Mouse (Mus musculus): ENCODE results near the gene Ap5z1.

Gene Ap5z1

DNA sequence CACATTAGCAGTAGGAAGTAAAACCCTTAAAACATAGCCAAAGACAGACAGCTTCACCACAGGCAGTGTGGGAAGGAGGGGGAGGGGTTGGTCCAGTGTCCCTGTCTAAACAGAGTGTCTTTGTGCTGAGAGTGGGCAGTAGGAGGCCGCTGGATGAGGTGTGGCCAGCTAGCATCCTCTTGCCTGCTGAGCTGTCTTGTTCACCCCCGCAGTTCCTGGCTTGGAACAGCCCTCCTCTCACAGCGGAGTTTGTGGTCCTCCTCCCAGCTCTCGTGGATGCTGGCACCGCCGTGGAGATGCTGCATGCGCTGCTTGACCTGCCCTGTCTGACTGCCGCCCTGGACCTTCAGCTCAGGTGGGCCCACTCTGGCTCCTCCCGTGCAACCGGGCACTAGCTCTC is 10.0 kb downstream of the Ap5z1 start:
- no peak for DNase-seq (ENCODE audit: low spot score)

DNA sequence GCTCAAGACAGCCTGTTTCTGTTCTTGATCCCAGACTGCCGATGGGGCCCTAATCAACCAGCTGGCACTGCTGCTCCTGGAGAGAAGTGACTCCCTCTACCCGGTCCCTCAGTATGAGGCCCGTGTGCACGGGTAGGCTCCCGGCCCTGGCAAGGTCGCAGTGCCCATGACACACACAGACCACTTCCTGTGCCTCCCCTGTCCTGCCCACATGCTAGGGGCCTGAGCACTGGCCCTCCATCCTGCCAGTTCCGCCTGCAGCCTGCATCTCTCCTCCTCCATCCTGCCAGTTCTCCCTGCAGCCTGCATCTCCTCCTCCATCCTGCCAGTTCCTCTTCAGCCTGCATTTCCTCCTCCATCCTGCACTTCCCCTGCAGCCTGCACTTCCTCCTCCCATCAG is 11.9 kb downstream of the Ap5z1 start:
- DNase-seq (ENCODE audit: low spot score): no peak

GRCm38 (mm10) chr5:142477346-142477745 is 13.6 kb downstream of the Ap5z1 start:
- no peak for DNase-seq (ENCODE audit: low spot score)

GRCm38 (mm10) chr5:142477866-142478615 is 14.3 kb downstream of the Ap5z1 start:
- no peak for DNase-seq (ENCODE audit: low spot score)

- peak; percentile 59 for DNase-seq (ENCODE audit: low spot score)
Observed at GRCm38 (mm10) chr5:142478829-142479435, 15.2 kb downstream of the Ap5z1 start.

DNA sequence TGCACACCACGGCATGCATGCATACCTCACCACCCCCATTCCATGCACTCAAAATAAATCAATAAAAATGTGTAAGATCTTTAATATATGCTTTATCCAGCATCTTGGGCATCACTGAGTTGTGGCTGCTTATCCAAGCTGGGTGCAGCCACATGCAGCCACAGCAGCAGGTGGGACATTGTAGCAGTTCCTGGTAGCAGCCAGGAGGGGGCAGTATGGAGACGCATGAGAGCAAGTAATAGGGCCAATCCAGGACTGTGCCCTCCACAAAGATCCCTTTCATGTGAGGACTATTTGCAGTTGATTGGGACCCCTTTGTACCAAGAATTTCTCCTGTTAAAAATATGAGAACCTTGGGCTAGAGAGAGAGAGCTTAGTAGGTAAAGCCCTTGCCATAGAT is 18.8 kb downstream of the Ap5z1 start:
- DNase-seq (ENCODE audit: low spot score): no peak

- DNase-seq (ENCODE audit: low spot score): no peak
Observed at GRCm38 (mm10) chr5:142483581-142483980, 19.8 kb downstream of the Ap5z1 start.

- no peak for DNase-seq (ENCODE audit: low spot score)
Observed at GRCm38 (mm10) chr5:142486654-142487053, 22.9 kb downstream of the Ap5z1 start.

DNA sequence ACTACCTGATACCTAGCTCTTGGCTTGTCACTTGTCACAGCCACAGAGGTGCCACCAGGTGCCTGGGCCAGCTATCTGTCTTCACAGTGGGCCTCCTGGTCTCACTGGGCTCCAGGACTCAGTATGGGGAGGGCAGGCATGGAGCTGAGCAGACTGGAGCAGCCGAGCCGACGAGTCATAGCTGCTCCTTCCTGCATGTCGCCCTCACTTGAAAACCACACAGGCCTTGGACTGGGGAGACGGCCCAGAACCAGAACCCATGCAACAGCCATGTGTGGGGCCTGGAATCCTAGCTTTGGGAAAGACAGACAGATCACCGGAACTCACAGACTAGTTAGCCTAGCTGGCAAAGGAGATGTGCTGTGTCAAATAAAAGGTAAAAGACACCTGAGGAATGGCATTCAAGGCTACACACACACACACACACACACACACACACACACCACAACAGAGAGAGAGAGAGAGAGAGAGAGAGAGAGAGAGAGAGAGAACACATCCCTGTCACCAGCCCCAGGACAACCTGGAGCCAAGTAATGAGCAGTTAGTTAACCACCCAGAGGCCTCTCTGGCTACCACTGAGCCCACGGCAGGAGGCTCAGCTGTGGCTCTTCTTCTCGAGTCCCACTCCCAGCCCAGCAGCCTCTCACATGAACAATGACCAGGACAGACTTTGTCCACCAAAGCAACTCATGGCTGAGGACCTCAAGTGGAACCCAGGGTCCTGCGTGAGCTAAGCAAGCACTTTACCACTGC is 26.4 kb downstream of the Ap5z1 start:
- no peak for DNase-seq (ENCODE audit: low spot score)

- DNase-seq (ENCODE audit: low spot score): no peak
Observed at GRCm38 (mm10) chr5:142493307-142493706, 29.6 kb downstream of the Ap5z1 start.

GRCm38 (mm10) chr5:142495321-142496096 is 31.8 kb downstream of the Ap5z1 start:
- no peak for DNase-seq (ENCODE audit: low spot score)

GRCm38 (mm10) chr5:142498964-142499363 is 35.2 kb downstream of the Ap5z1 start:
- DNase-seq (ENCODE audit: low spot score): no peak

GRCm38 (mm10) chr5:142500918-142501317 is 37.2 kb downstream of the Ap5z1 start:
- no peak for DNase-seq (ENCODE audit: low spot score)

- peak; percentile 74 for DNase-seq (ENCODE audit: low spot score)
Observed at GRCm38 (mm10) chr5:142502414-142502813, 38.7 kb downstream of the Ap5z1 start.

DNA sequence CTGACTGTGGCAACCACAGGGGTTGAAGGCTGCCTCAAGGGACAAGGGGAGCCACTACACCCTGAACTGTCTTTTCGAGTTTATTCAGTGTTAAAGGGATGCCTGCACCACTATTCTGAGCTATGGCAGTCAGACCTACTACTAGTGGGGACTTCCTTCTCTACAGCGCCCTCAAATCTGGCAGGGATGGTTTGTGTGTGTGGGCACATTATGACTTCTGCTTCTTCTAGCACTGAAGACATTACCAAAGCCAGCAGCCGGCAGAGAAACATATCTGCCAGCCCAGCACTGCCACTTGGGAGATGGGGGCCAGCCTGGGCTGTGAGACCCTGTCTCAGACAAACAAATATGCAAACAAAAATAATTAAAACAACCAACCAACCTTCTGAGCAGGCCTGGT is 40.4 kb downstream of the Ap5z1 start:
- no peak for DNase-seq (ENCODE audit: low spot score)

- no peak for DNase-seq (ENCODE audit: low spot score)
Observed at GRCm38 (mm10) chr5:142505695-142506423, 42.1 kb downstream of the Ap5z1 start.

DNA sequence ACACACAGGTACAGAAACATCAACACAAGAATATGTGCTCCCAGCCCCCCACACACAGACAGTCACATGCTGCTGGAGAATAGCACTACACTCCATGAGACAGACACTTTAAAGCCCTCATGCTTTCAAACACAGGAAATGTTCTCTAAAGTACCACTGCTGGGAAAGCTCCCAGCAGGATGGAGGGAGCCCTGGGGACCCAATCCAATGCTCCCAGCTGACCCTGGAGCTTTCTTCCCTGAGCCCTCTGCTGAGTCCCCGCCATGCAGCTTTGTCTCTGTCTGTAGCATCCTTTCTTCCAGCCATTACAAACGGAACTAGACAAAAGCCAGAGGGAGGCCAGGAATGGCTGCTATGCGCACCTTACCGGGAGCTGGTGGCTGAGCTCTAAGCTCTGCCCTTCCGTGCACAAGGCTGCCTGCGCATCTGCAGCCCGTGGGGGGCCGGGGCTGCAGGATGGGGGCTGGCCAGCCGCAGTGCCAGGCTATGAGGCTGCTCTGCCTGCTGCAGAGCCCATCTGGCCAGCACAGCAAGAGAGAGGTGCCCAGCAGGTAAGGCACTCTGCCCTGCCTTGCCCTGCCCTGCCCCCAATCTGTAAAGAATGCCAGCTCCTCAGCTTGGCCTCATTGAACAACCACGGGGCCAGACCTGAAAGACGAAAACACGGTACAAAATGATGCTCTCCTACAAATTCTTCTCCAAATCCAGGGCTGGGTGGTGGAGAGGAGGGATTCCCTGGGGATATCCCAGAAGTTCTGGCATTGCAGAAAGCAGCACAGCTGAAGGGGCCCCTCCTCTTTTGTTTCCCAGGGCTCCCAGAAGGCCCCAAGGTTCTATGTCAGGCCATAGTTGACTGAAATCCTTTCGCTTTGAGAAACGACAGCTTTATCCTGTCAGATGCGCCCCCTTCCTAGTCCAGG is 45.7 kb downstream of the Ap5z1 start:
- DNase-seq (ENCODE audit: low spot score): no peak

DNA sequence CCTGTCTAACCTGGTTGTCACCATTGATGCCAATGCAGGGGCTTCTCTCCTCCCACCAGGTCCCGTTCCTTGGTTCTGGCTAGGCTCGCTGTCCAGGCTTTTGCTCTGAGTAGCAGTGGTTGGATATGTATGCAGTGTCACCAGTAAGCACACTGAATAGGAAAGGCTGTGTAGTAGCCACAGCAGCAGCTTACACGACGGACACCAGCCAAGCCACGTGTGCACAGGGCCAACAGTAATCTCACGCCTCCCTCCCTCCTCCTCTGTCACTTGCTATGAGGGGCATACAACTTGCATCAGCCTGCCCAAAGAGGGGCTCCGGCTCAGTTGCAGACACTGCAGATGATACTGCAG is 46.3 kb downstream of the Ap5z1 start:
- no peak for DNase-seq (ENCODE audit: low spot score)

DNA sequence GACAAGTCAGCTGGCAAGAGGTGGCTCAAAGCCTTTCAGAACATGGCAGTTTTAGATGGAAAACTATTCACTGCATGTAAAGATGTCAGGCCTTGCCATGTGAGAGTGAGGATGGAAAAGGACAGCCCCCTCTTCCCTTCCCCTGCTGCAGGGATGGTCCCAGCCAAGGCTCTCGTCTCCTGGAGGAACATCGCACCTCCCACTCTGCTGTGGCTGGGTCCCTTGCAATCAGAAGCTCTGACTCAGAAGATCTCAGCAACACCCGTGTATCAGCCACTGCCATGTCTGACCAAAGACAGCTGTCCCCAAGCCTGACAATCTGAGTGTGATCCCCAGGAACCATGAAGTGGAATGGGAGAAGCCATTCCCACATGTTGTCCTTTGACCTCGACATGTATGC is 48.4 kb downstream of the Ap5z1 start:
- no peak for DNase-seq (ENCODE audit: low spot score)

DNA sequence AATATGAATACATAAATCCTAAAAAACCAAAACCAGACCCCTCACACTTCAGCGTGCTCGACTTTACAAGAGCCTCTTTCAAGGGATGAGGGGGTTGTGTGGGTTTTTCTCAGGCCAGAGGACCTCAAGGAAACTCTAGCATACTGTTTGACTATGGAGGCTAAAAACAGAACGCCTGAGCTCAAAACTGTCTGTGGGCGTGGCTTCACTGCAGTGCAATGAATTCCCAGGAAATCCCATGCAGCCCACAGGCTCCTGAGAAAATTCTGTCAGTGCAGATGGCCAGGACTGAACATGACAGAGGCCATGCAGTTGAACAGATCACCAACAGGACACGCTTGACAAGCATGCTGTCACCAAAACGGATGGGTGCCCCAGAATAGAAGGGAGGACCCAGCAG is 55.2 kb downstream of the Ap5z1 start:
- no peak for DNase-seq (ENCODE audit: low spot score)

GRCm38 (mm10) chr5:142520360-142520759 is 56.6 kb downstream of the Ap5z1 start:
- DNase-seq (ENCODE audit: low spot score): no peak

Measured in yolk sac, embryonic 10.5 days (tissue).